Mouse (Mus musculus): ENCODE measurements at regions not wholly inside any gene's neighbourhood (a gene's known extent, or its start where the extent isn't known, plus 50 kb on each side); places are given as distances from the start of the nearest gene placed in this dataset.
"Not testable (repeated sequence)": the region's sequence is repeated elsewhere in the genome, so short reads cannot be mapped to it uniquely, and the experiment has no call there.

DNA sequence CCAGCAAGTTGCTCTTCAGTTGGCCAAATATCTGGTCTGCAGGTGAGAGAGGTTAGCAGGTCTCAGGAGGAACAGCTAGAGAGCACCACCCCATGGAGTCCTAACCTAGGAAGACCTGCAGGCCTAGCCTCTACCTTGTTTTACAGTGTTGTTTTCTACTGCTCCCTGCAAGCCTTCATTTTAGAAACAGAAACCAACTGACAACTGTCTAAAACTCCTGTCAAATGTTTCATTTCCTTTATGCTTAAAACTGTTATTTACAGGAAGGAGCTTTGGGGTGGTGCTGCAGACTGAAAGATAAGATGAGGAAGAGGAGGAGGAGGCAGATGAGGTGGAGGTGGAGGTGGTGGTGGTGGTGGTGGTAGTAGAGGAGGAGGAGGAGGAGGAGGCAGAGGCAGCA lies 96.6 kb upstream of the Selenop start:
- peak; percentile 65 for ATAC-seq

- ATAC-seq = peak; percentile 43
Observed at GRCm38 (mm10) chr15:3174072-3174471, 94.3 kb upstream of the Selenop start.

GRCm38 (mm10) chr15:3174848-3175247 lies 93.5 kb upstream of the Selenop start:
- no peak for ATAC-seq

- ATAC-seq = peak; percentile 86
Observed at GRCm38 (mm10) chr15:3201912-3202653, 66.3 kb upstream of the Selenop start.

DNA sequence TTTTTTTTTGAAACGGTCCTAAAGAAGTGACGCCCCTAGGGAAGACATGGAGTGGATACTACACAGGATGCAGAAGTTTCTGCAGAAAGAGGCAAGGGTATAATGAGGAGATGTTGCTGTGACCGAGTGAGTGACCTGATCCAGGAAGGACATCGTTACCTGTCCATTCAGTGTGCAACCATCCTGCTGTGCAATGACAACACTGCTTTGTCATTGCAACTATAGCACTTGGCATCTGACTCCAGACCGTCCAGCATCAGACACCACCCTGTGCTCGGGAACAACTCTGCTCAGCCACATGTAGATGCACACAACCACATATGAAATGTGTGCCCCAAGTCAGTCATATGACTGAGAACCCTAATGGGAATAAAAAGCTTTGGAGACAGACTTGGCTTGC lies 62.8 kb upstream of the Selenop start:
- no peak for ATAC-seq

- ATAC-seq = not testable (repeated sequence)
Observed at GRCm38 (mm10) chr15:3206076-3206475, 62.3 kb upstream of the Selenop start.

- ATAC-seq = peak; percentile 87
Observed at GRCm38 (mm10) chr15:3213721-3214120, 54.6 kb upstream of the Selenop start.

GRCm38 (mm10) chr15:3215201-3215600 lies 53.1 kb upstream of the Selenop start:
- ATAC-seq = no peak

Data from activated CD4-positive, CD25-positive, alpha-beta regulatory T cell, adult 4 months (primary cell).